In genomic region chr4:54527660-54528059, GRCm38 (mm10) we compare ENCODE assay signal across 9 mouse cellular contexts.
DNase-seq lines count a peak whose midpoint lies in the region; ATAC-seq and TF ChIP-seq lines count a peak whose summit lies in the region.
"Had no signal": no experiment of that assay in that cellular context is flagged by ENCODE, and none has a peak within 500 bp of the region (broad histone marks: within the 10 kb centered on the region; RNA-seq: fewer than 3 reads in every experiment).

No protein-coding gene starts in this region.

- no peaks in the 10 kb centered on the region for H3K36me3 ChIP-seq in myocyte (ENCODE audit: control insufficient read depth, insufficient read depth)
- no peaks in the 10 kb centered on the region for H3K36me3 ChIP-seq in forebrain, embryonic 12.5 days (replicated peaks)
- H3K36me3 ChIP-seq: neural tube, embryonic 13.5 days had no signal

- no peaks in the 10 kb centered on the region for H3K9me3 ChIP-seq in forebrain, embryonic 12.5 days
- H3K9me3 ChIP-seq: neural tube, embryonic 13.5 days had no signal

- no peak for DNase-seq in frontal cortex, postnatal 14 days (ENCODE audit: low spot score in 2 of 2)
- DNase-seq in urinary bladder, postnatal 14 days (ENCODE audit: low spot score) = peak; percentile 38
- DNase-seq in urinary bladder, postnatal 25 days (ENCODE audit: low spot score) = no peak
- peak; percentile 35 to 42 for DNase-seq in kidney, postnatal 25 days
- DNase-seq in cerebellum, adult 2 months = no peak

- 95% methylated on average over 2 of the region's 2 CpGs for WGBS in forebrain, embryonic 12.5 days
- WGBS in cerebellum, adult 2 months = 84% methylated on average over 2 of the region's 2 CpGs

- no peaks in the 10 kb centered on the region for H3K4me1 ChIP-seq in forebrain, embryonic 12.5 days
- H3K4me1 ChIP-seq in cerebellum, adult 2 months (ENCODE audit: control insufficient read depth, insufficient read depth, low read length) = no peaks in the 10 kb centered on the region

- no peak for TF ChIP-seq POLR2A in myocyte (IDR thresholded peaks at IDR 0.05; ENCODE audit: insufficient read length, low read depth)
- no peak for TF ChIP-seq POLR2A in cerebellum, adult 2 months (IDR thresholded peaks at IDR 0.05; ENCODE audit: borderline replicate concordance, insufficient read depth, low read length)

- H3K4me3 ChIP-seq in myocyte = no peak overlapping the region
- H3K4me3 ChIP-seq in forebrain, embryonic 12.5 days (replicated peaks) = no peak overlapping the region
- no peak overlapping the region for H3K4me3 ChIP-seq in cerebellum, adult 2 months (replicated peaks; ENCODE audit: insufficient read depth, low read depth, low read length)
- H3K4me3 ChIP-seq: neural tube, embryonic 13.5 days had no signal

- no peak overlapping the region for H3K27ac ChIP-seq in forebrain, embryonic 12.5 days
- H3K27ac ChIP-seq in cerebellum, adult 2 months (ENCODE audit: insufficient read depth, low read length) = no peak overlapping the region
- H3K27ac ChIP-seq: neural tube, embryonic 13.5 days had no signal

- H3K4me2 ChIP-seq in myocyte (ENCODE audit: low read depth) = no peak overlapping the region
- H3K4me2 ChIP-seq in forebrain, embryonic 12.5 days = no peak overlapping the region
- H3K4me2 ChIP-seq: neural tube, embryonic 13.5 days had no signal

- no peak for TF ChIP-seq CTCF in cerebellum, adult 2 months (IDR thresholded peaks at IDR 0.05; ENCODE audit: borderline replicate concordance, insufficient read depth, low read depth, low read length)

- ATAC-seq in frontal cortex, adult (ENCODE audit: low TSS enrichment) = peak; percentile 55
- ATAC-seq in forebrain, embryonic 12.5 days (ENCODE audit: low FRiP score) = no peak

- no peaks in the 10 kb centered on the region for H3K27me3 ChIP-seq in myocyte (ENCODE audit: control insufficient read depth, insufficient read depth, insufficient read length)
- H3K27me3 ChIP-seq in forebrain, embryonic 12.5 days = no peaks in the 10 kb centered on the region
- no peaks in the 10 kb centered on the region for H3K27me3 ChIP-seq in cerebellum, adult 2 months (ENCODE audit: control insufficient read depth, insufficient read depth, low read length)
- H3K27me3 ChIP-seq: neural tube, embryonic 13.5 days had no signal

- no peaks in the 10 kb centered on the region for H3K79me2 ChIP-seq in myocyte (ENCODE audit: control insufficient read depth, insufficient read depth)

- no peak overlapping the region for H3K9ac ChIP-seq in forebrain, embryonic 12.5 days
- H3K9ac ChIP-seq: neural tube, embryonic 13.5 days had no signal

- H3ac ChIP-seq in myocyte (ENCODE audit: control insufficient read depth, insufficient read length) = no peak overlapping the region

TF ChIP-seq in myocyte, 11 proteins besides CTCF, POLR2A, EP300 and RAD21:
- TF ChIP-seq E2F4 (IDR thresholded peaks at IDR 0.05; ENCODE audit: insufficient read depth) (no peak), MYOG (IDR thresholded peaks at IDR 0.05; ENCODE audit: control insufficient read depth in 1 of 3, insufficient read depth in 1 of 3, insufficient read length in 2 of 3, low read depth in 2 of 3) (no peak), USF1 (IDR thresholded peaks at IDR 0.05; ENCODE audit: low read depth) (no peak), CEBPB (IDR thresholded peaks at IDR 0.05; ENCODE audit: insufficient read depth, poor library complexity, severe bottlenecking) (peak; percentile 33; the same call in 1 of the 2 replicates), TCF12 (IDR thresholded peaks at IDR 0.05; ENCODE audit: insufficient read depth, poor library complexity, severe bottlenecking) (no peak), POLR2AphosphoS2 (IDR thresholded peaks at IDR 0.05; ENCODE audit: insufficient read length, low read depth) (no peak), SRF (IDR thresholded peaks at IDR 0.05; ENCODE audit: control insufficient read depth, insufficient read length, low read depth) (no peak), MAX (IDR thresholded peaks at IDR 0.05; ENCODE audit: low read depth) (no peak)

Comparison
In these comparisons a context has a peak if more than half of its experiments do, and no peak if none do; other contexts are left out.
1. DNase-seq: peak in urinary bladder, postnatal 14 days (single experiment) and kidney, postnatal 25 days (2 of 2); none in frontal cortex, postnatal 14 days (0 of 2), urinary bladder, postnatal 25 days (single experiment) and cerebellum, adult 2 months (0 of 2).